Comparison of ENCODE assay signal across 19 mouse cellular contexts in the genomic region with DNA sequence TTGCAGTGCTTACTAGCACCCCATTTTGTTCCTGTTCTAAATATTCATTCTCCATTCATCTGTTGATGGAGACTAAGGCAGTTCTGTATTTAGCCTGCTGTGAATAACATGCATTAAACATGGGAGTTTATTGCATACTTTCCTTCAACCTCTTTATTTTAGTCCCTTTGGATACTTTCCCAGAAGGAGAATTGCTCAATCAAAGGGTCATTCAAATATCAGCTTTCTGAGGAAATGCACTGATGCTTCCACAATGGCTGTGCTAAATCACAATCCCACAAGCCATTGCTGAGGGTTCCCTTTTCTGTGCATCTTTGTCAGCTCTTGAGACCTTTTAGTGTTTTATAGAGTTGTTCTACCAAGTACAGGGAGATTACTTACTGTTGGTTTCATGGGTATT.
DNase-seq lines count a peak whose midpoint lies in the region; ATAC-seq and TF ChIP-seq lines count a peak whose summit lies in the region.
"Had no signal": no experiment of that assay in that cellular context is flagged by ENCODE, and none has a peak within 500 bp of the region (broad histone marks: within the 10 kb centered on the region; RNA-seq: fewer than 3 reads in every experiment).

No protein-coding gene starts in this region.

- H3K9me3 ChIP-seq in forebrain, embryonic 13.5 days (replicated peaks) = no peaks in the 10 kb centered on the region
- H3K9me3 ChIP-seq in forebrain, embryonic 12.5 days = no peaks in the 10 kb centered on the region
- no peaks in the 10 kb centered on the region for H3K9me3 ChIP-seq in lung, embryonic 14.5 days (ENCODE audit: low read depth, low read length)

- H3ac ChIP-seq in C2C12 (ENCODE audit: control insufficient read depth, insufficient read length, low read depth) = no peak overlapping the region

- DNase-seq in lung, embryonic 14.5 days = peak; percentile 79
- DNase-seq in lung, postnatal 10 days = no peak
- peak; percentile 27 for DNase-seq in fibroblast of lung, adult 2 months (ENCODE audit: low read depth)
- DNase-seq in thymus, postnatal 36 days = no peak
- DNase-seq: adrenal gland, adult 8-10 months; cerebellum, adult 11 months; gastrocnemius, postnatal 14 days; heart, postnatal 36 days; kidney, adult 18-20 months; kidney, postnatal 10 days; layer of hippocampus, postnatal 36 days; right cerebral cortex, postnatal 4 days; thymus, adult 2 months had no signal

- H3K4me2 ChIP-seq in forebrain, embryonic 13.5 days = no peak overlapping the region
- no peak overlapping the region for H3K4me2 ChIP-seq in forebrain, embryonic 12.5 days
- no peak overlapping the region for H3K4me2 ChIP-seq in lung, embryonic 14.5 days

- peak; percentile 82 for ATAC-seq in forebrain, embryonic 13.5 days
- no peak for ATAC-seq in forebrain, embryonic 12.5 days (ENCODE audit: low FRiP score)
- ATAC-seq in lung, embryonic 14.5 days (ENCODE audit: insufficient read depth) = no peak
- no peak for ATAC-seq in activated CD4-positive, CD25-positive, alpha-beta regulatory T cell, adult 4 months

- no peak overlapping the region for H3K9ac ChIP-seq in forebrain, embryonic 13.5 days
- H3K9ac ChIP-seq in forebrain, embryonic 12.5 days = no peak overlapping the region
- no peak overlapping the region for H3K9ac ChIP-seq in lung, embryonic 14.5 days

- no peak overlapping the region for H3K4me3 ChIP-seq in forebrain, embryonic 13.5 days
- H3K4me3 ChIP-seq in forebrain, embryonic 12.5 days (replicated peaks) = no peak overlapping the region
- H3K4me3 ChIP-seq in lung, embryonic 14.5 days (ENCODE audit: low read depth, low read length) = no peak overlapping the region
- H3K4me3 ChIP-seq in C2C12 (ENCODE audit: insufficient read depth, poor library complexity, severe bottlenecking) = no peak overlapping the region
- H3K4me3 ChIP-seq: layer of hippocampus, adult 2 months had no signal

- no peak for TF ChIP-seq CTCF in lung, embryonic 14.5 days (IDR thresholded peaks at IDR 0.05; ENCODE audit: low read depth)
- TF ChIP-seq CTCF in C2C12 (IDR thresholded peaks at IDR 0.05; ENCODE audit: control insufficient read depth, insufficient read depth, insufficient read length) = no peak

- H3K27me3 ChIP-seq in forebrain, embryonic 13.5 days = no peaks in the 10 kb centered on the region
- H3K27me3 ChIP-seq in forebrain, embryonic 12.5 days = no peaks in the 10 kb centered on the region
- no peaks in the 10 kb centered on the region for H3K27me3 ChIP-seq in lung, embryonic 14.5 days (ENCODE audit: insufficient read depth, low read length)
- H3K27me3 ChIP-seq in C2C12 (ENCODE audit: control insufficient read depth, insufficient read depth, insufficient read length) = no peaks in the 10 kb centered on the region
- H3K27me3 ChIP-seq: CH12.LX had no signal

- peaks cover 4% of the 10 kb centered on the region; the same call in 1 of the 2 replicates for H3K4me1 ChIP-seq in forebrain, embryonic 13.5 days
- H3K4me1 ChIP-seq in forebrain, embryonic 12.5 days = no peaks in the 10 kb centered on the region
- H3K4me1 ChIP-seq in lung, embryonic 14.5 days (ENCODE audit: insufficient read depth) = no peaks in the 10 kb centered on the region

- H3K79me2 ChIP-seq in C2C12 (ENCODE audit: control insufficient read depth, insufficient read depth) = no peaks in the 10 kb centered on the region

- H3K79me3 ChIP-seq in C2C12 (ENCODE audit: low read depth) = no peaks in the 10 kb centered on the region

- no peaks in the 10 kb centered on the region for H3K36me3 ChIP-seq in forebrain, embryonic 13.5 days (ENCODE audit: poor library complexity, severe bottlenecking)
- H3K36me3 ChIP-seq in forebrain, embryonic 12.5 days (replicated peaks) = no peaks in the 10 kb centered on the region
- no peaks in the 10 kb centered on the region for H3K36me3 ChIP-seq in lung, embryonic 14.5 days (ENCODE audit: insufficient read depth)
- no peaks in the 10 kb centered on the region for H3K36me3 ChIP-seq in C2C12 (ENCODE audit: control insufficient read depth, insufficient read depth)

- 0 out of 2 replicates have a peak overlapping the region, but pooled peaks have one; percentile 26 for H3K27ac ChIP-seq in forebrain, embryonic 13.5 days
- no peak overlapping the region for H3K27ac ChIP-seq in forebrain, embryonic 12.5 days
- no peak overlapping the region for H3K27ac ChIP-seq in lung, embryonic 14.5 days (ENCODE audit: low read depth)
- H3K27ac ChIP-seq: layer of hippocampus, adult 2 months had no signal

TF ChIP-seq in C2C12, 6 proteins besides CTCF, POLR2A, EP300 and RAD21:
- peak; percentile 63 for TF ChIP-seq CEBPB (IDR thresholded peaks at IDR 0.05; ENCODE audit: low read depth)
- no peak for TF ChIP-seq FOSL1 (IDR thresholded peaks at IDR 0.05; ENCODE audit: insufficient read depth, low read length, poor library complexity, severe bottlenecking)

Comparison
In these comparisons a context has a peak if more than half of its experiments do, and no peak if none do; other contexts are left out.
1. DNase-seq: peak in lung, embryonic 14.5 days (single experiment) and fibroblast of lung, adult 2 months (single experiment); none in lung, postnatal 10 days (single experiment) and thymus, postnatal 36 days (0 of 2).